Mouse (Mus musculus): ENCODE measurements at regions not wholly inside any gene's neighbourhood (a gene's known extent, or its start where the extent isn't known, plus 50 kb on each side); places are given as distances from the start of the nearest gene placed in this dataset.
"Not testable (repeated sequence)": the region's sequence is repeated elsewhere in the genome, so short reads cannot be mapped to it uniquely, and the experiment has no call there.

GRCm38 (mm10) chr12:95384248-95384964 lies 307.6 kb upstream of the Flrt2 start:
- POLR2A ChIA-PET, result no interaction called here

GRCm38 (mm10) chr12:95385688-95386087 lies 306.3 kb upstream of the Flrt2 start:
- POLR2A ChIA-PET, result interaction anchor here in 1 of 4 experiments (0.5 to 1.0 kb wide), 2 partner anchors 11 to 309 kb away, joined by 3 read pairs; no protein-coding TSS in a partner anchor
- CTCF ChIA-PET, result no interaction called here

More at GRCm38 (mm10) chr12:95384248-95384964, 307.6 kb upstream of the Flrt2 start:
- CTCF ChIA-PET, result no interaction called here

GRCm38 (mm10) chr12:95388185-95388584 lies 303.8 kb upstream of the Flrt2 start:
- POLR2A ChIA-PET, result no interaction called here
- CTCF ChIA-PET, result no interaction called here

- CTCF ChIA-PET, result no interaction called here
- POLR2A ChIA-PET, result no interaction called here
Observed at GRCm38 (mm10) chr12:95392821-95393220, 299.2 kb upstream of the Flrt2 start.

- ChIA-PET CTCF (no interaction called here), POLR2A (no interaction called here)
Observed at GRCm38 (mm10) chr12:95394991-95395530, 297.0 kb upstream of the Flrt2 start.

GRCm38 (mm10) chr12:95420861-95421260 lies 271.2 kb upstream of the Flrt2 start:
- ChIA-PET CTCF (interaction anchor here in 1 of 4 experiments (0.6 kb wide), 1 partner anchor 254 kb away, joined by 3 read pairs; no protein-coding TSS in a partner anchor), POLR2A (no interaction called here)

- CTCF ChIA-PET, result no interaction called here
- POLR2A ChIA-PET, result interaction anchor here in 1 of 4 experiments (1.4 kb wide), 1 partner anchor 13 kb away, joined by 3 read pairs; no protein-coding TSS in a partner anchor
Observed at GRCm38 (mm10) chr12:95424739-95425138, 267.3 kb upstream of the Flrt2 start.

GRCm38 (mm10) chr12:95437226-95437625 lies 254.8 kb upstream of the Flrt2 start:
- POLR2A ChIA-PET, result interaction anchor here in 3 of 4 experiments (0.8 to 1.5 kb wide), 7 partner anchors 10 to 258 kb away, joined by 3 to 8 read pairs (median 4); no protein-coding TSS in a partner anchor

GRCm38 (mm10) chr12:95457480-95457879 lies 234.5 kb upstream of the Flrt2 start:
- ChIA-PET POLR2A (no interaction called here), CTCF (no interaction called here)

More at GRCm38 (mm10) chr12:95437226-95437625, 254.8 kb upstream of the Flrt2 start:
- CTCF ChIA-PET, result no interaction called here

- ChIA-PET POLR2A (no interaction called here), CTCF (interaction anchor here in 1 of 4 experiments (0.6 kb wide), 1 partner anchor 226 kb away, joined by 3 read pairs; no protein-coding TSS in a partner anchor)
Observed at GRCm38 (mm10) chr12:95466502-95467490, 225.2 kb upstream of the Flrt2 start.

- ChIA-PET POLR2A (no interaction called here), CTCF (no interaction called here)
Observed at GRCm38 (mm10) chr12:95469897-95470296, 222.1 kb upstream of the Flrt2 start.

GRCm38 (mm10) chr12:95486502-95486901 lies 205.5 kb upstream of the Flrt2 start:
- POLR2A ChIA-PET, result no interaction called here
- CTCF ChIA-PET, result no interaction called here

- ChIA-PET POLR2A (interaction anchor here in 1 of 4 experiments (0.6 kb wide), 1 partner anchor 9 kb away, joined by 3 read pairs; no protein-coding TSS in a partner anchor), CTCF (no interaction called here)
Observed at GRCm38 (mm10) chr12:95488371-95488770, 203.7 kb upstream of the Flrt2 start.

GRCm38 (mm10) chr12:95489374-95489773 lies 202.7 kb upstream of the Flrt2 start:
- CTCF ChIA-PET, result no interaction called here
- POLR2A ChIA-PET, result no interaction called here

- ChIA-PET CTCF (no interaction called here), POLR2A (no interaction called here)
Observed at GRCm38 (mm10) chr12:95489848-95490247, 202.2 kb upstream of the Flrt2 start.

- CTCF ChIA-PET, result interaction anchor here in 1 of 4 experiments (0.6 to 0.7 kb wide), 2 partner anchors 10 to 314 kb away, joined by 3 to 4 read pairs; no protein-coding TSS in a partner anchor
- POLR2A ChIA-PET, result not testable (repeated sequence)
Observed at GRCm38 (mm10) chr12:95491806-95492436, 200.1 kb upstream of the Flrt2 start.

GRCm38 (mm10) chr12:95501443-95501842 lies 190.6 kb upstream of the Flrt2 start:
- POLR2A ChIA-PET, result no interaction called here
- CTCF ChIA-PET, result no interaction called here

- ChIA-PET CTCF (no interaction called here), POLR2A (no interaction called here)
Observed at GRCm38 (mm10) chr12:95520008-95520407, 172.0 kb upstream of the Flrt2 start.

- ChIA-PET POLR2A (no interaction called here), CTCF (no interaction called here)
Observed at GRCm38 (mm10) chr12:95522052-95522451, 170.0 kb upstream of the Flrt2 start.

Data from embryonic stem cell, embryonic (primary cell).